Mouse (Mus musculus): ENCODE measurements at regions not wholly inside any gene's neighbourhood (a gene's known extent, or its start where the extent isn't known, plus 50 kb on each side); places are given as distances from the start of the nearest gene placed in this dataset.

DNA sequence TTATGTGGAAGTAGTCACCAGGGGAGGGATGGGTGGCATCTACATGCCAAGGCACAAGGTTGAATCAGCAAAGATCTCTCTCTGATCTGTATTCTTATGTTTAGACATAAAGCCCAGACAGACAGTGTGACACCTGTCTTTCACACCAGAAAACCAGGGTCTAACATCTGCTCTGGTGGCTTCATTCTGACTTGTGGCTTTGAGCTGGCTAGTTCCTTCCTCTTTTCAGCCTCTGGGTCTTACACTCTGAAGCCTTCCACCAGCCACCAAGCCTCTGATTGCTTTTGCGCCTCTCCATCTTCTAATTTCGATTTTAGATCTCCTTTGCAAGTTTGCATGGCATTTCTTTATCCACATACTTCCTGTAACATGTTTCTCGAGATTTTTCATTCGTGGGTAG is 191.5 kb upstream of the Trib2 start:
- no peak for TF ChIP-seq GATA4 (IDR thresholded peaks at IDR 0.05; ENCODE audit: insufficient replicate concordance, low read length)

DNA sequence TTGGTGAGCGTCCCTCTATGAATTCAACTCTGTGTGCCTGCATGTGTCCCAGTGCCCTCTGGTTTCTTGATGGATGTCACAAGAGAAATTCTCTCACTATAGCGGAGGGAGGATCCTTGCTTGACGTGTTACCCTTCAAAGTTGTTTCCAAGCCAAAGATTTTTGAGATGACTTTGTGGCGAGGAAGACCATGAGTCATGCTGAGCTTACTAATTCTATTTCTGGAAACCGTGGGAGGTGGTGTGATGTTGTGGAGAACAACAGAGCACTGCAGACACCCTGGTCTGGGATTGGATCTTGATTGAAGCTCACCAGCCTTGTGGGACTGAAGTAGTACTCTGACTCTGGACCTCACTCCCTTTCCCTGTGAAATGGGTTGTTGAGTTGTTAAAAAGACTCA is 190.0 kb upstream of the Trib2 start:
- no peak for TF ChIP-seq GATA4 (IDR thresholded peaks at IDR 0.05; ENCODE audit: insufficient replicate concordance, low read length)

GRCm38 (mm10) chr12:16006286-16006685 is 189.6 kb upstream of the Trib2 start:
- TF ChIP-seq GATA4 (IDR thresholded peaks at IDR 0.05; ENCODE audit: insufficient replicate concordance, low read length), result no peak

- no peak for TF ChIP-seq GATA4 (IDR thresholded peaks at IDR 0.05; ENCODE audit: insufficient replicate concordance, low read length)
Measured at GRCm38 (mm10) chr12:16001811-16002210, 185.1 kb upstream of the Trib2 start.

DNA sequence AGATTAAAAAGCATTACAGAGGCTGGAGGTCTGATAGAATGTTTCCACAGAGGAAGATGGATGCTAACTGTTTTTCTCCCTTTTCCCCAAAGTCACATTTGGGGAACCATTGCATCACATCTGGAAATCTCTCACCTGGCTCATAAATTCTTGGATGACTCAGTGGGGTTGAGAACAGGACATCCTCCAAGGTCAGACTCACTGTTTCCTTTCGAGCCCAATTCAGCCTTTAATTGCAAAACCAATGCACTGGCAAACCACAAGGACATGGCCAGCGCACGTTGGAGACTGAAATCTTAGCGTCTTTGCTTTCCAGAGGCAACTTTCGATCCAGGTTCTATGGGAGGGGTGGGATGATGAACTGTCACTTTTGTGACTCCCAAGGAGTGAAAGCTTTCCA is 184.5 kb upstream of the Trib2 start:
- no peak for TF ChIP-seq GATA4 (IDR thresholded peaks at IDR 0.05; ENCODE audit: insufficient replicate concordance, low read length)

GRCm38 (mm10) chr12:15998331-15998730 is 181.6 kb upstream of the Trib2 start:
- no peak for TF ChIP-seq GATA4 (IDR thresholded peaks at IDR 0.05; ENCODE audit: insufficient replicate concordance, low read length)

DNA sequence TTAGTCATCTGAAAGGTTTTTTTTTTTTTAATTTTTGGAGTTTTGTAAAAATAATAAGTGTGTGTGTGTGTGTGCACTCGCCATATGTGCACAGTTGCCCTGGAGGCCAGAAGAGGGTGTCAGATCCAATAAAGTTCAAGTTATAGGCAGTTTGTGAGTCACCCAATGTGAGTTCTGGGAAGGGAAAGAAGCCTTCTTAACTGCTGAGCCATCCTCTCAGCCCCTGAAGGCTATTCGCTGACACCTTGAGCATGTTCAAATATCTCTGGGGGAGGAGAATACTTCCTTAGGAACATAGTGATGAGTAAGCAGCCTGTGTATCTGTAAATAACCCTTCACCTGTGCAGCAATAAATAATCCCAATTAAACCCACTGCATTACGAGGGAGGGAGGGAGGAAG is 177.1 kb upstream of the Trib2 start:
- TF ChIP-seq GATA4 (IDR thresholded peaks at IDR 0.05; ENCODE audit: insufficient replicate concordance, low read length), result no peak

GRCm38 (mm10) chr12:15986351-15986750 is 169.6 kb upstream of the Trib2 start:
- TF ChIP-seq GATA4 (IDR thresholded peaks at IDR 0.05; ENCODE audit: insufficient replicate concordance, low read length), result no peak

DNA sequence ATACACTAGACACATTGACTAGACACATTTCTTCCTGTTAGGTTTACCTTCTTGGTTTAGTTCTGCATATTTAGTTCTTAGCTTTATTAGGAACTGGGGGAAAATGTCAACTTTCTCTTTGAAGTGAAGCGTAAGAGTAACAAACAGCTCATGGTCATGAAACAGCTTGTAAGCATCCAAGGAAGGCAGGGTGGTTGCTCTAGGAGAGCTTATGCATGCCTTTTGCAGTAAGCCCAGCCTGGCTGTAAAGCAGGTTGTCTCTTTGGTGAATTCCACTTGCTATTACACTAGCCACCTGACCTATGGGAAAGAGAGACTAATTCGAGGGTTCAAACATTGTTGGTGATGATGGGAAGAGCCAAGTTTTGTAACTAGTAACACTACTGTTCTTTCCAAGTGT is 168.9 kb upstream of the Trib2 start:
- TF ChIP-seq GATA4 (IDR thresholded peaks at IDR 0.05; ENCODE audit: insufficient replicate concordance, low read length), result no peak

- no peak for TF ChIP-seq GATA4 (IDR thresholded peaks at IDR 0.05; ENCODE audit: insufficient replicate concordance, low read length)
Measured at GRCm38 (mm10) chr12:15983591-15984300, 167.0 kb upstream of the Trib2 start.

DNA sequence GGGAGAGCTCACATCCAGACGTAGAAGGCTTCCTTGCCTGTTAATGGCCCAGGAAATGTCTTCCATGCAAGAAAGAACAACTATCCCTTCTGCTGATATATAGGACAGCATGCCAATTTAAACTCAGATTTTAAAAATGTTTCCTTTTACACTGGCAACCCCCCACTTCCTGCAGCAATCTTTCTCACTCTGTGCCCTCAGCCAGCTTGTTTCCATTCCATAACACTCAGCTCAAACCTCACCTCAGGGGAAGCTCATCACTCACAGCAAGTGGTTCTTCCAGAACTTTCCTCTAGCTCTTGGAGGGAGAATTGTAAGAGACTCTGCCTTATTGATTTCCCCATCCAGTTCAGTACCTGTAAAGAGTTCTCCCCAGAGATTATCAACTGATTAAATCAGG is 165.0 kb upstream of the Trib2 start:
- no peak for TF ChIP-seq GATA4 (IDR thresholded peaks at IDR 0.05; ENCODE audit: insufficient replicate concordance, low read length)

DNA sequence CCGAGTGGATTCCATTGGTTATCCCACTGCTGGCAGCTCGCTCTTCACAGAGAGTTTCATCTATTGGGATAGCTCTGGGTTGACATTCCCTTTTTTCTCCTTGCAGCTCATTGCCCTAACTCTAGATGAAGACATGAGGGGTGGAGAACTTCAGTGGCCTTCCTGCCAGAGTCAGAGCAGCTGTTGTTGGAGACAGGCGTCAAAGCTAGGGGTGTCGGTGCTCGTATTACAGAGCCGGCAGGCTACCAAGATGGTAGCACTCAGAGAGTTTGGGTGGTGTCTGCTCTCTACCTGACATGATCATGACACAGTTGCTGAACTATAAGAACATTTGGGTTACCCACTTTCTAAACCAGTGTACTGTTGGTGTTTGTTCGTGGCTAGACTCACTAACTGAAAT is 162.5 kb upstream of the Trib2 start:
- no peak for TF ChIP-seq GATA4 (IDR thresholded peaks at IDR 0.05; ENCODE audit: insufficient replicate concordance, low read length)

DNA sequence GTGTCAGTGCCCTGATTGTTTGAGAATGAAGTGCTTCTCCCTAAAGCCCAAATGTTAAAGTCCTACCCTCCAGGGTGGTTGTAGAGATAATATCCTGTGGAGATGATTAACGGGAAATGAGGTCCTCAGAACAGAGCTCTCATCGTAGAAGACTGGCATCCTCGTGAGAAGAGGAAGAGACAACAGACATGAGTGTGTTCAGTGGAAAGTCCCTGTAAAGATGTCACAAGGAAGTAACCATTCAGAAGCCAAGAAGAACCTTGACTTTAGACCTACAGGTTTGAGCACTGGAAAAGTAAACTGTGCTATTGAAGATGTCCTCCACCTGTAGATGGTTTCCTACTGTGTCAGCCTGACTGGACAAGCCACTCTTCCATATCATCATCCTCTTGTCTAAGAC is 155.1 kb upstream of the Trib2 start:
- TF ChIP-seq GATA4 (IDR thresholded peaks at IDR 0.05; ENCODE audit: insufficient replicate concordance, low read length), result no peak

GRCm38 (mm10) chr12:15970262-15970661 is 153.5 kb upstream of the Trib2 start:
- TF ChIP-seq GATA4 (IDR thresholded peaks at IDR 0.05; ENCODE audit: insufficient replicate concordance, low read length), result no peak

GRCm38 (mm10) chr12:15967550-15968102 is 150.9 kb upstream of the Trib2 start:
- no peak for TF ChIP-seq GATA4 (IDR thresholded peaks at IDR 0.05; ENCODE audit: insufficient replicate concordance, low read length)

DNA sequence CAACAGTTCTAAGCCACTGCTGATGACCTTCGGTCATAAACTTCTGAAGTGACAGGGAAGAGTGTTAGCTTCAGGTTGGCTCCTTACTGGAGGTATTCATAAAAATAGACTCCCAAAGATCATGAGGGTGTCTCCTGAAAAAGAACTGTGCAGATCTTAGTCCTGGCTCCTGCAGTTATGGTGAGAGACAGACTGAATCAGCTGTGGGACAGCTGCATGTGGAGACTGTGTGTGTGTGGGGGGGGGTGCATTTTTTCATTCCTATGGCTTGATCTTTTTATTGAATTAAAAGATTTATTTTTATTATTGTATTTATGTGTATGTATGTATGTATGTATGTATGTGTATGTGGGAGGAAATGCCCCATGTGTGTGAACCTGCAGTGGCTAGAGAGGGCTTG is 149.9 kb upstream of the Trib2 start:
- no peak for TF ChIP-seq GATA4 (IDR thresholded peaks at IDR 0.05; ENCODE audit: insufficient replicate concordance, low read length)

GRCm38 (mm10) chr12:15965921-15966320 is 149.2 kb upstream of the Trib2 start:
- no peak for TF ChIP-seq GATA4 (IDR thresholded peaks at IDR 0.05; ENCODE audit: insufficient replicate concordance, low read length)

Data from liver, adult (tissue).